Mouse (Mus musculus) G1E (cell line): ENCODE results near the gene Chst7.

Experiments used
- CTCF ChIP-seq: IDR thresholded peaks from 2 replicates; pipeline ENCODE4 v1.5.1; 2012; ENCODE audit warnings: low read depth, low read length, inconsistent platforms, mixed read lengths
- GATA1 ChIP-seq: IDR thresholded peaks from 2 replicates; pipeline ENCODE4 v1.6.1; 2012; ENCODE audit warnings: borderline replicate concordance, low read length, inconsistent platforms, mixed read lengths
- POLR2AphosphoS5 ChIP-seq: IDR thresholded peaks from 2 replicates; pipeline ENCODE4 v1.6.1; 2012; ENCODE audit warnings: low read depth, low read length, inconsistent platforms; ENCODE audit not compliant: insufficient replicate concordance
- TAL1 ChIP-seq: conservative IDR thresholded peaks from 2 replicates; pipeline ENCODE4 v1.6.1; 2012; ENCODE audit warnings: low read depth, low read length, inconsistent platforms, mixed read lengths

DNA sequence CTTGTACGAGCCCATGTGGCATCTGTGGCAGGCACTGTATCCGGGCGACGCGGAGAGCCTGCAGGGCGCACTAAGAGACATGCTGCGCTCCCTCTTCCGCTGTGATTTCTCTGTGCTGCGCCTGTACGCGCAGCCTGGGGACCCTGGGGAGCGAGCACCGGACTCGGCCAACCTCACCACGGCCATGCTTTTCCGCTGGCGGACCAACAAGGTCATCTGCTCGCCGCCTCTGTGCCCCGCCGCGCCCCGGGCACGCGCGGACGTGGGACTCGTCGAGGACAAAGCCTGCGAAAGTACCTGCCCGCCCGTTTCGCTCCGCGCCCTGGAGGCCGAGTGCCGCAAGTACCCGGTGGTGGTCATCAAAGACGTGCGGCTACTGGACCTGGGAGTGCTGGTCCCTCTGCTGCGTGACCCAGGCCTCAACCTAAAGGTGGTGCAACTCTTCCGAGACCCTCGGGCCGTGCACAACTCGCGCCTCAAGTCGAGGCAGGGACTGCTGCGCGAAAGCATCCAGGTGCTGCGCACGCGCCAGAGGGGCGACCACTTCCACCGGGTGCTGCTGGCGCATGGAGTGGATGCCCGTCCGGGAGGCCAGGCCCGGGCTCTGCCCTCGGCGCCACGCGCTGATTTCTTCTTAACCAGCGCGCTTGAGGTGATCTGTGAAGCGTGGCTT is 872 bp downstream of the Chst7 start:
- TF ChIP-seq CTCF = no peak
- no peak for TF ChIP-seq GATA1
- TF ChIP-seq POLR2AphosphoS5 = no peak
- no peak for TF ChIP-seq TAL1
